Mouse (Mus musculus) yolk sac, embryonic 10.5 days (tissue): Measurements from ENCODE around the gene Sh3kbp1.

Source experiments
- DNase-seq: peaks from one replicate; pipeline ENCODE4 v3.0.0-alpha.2; 2017; ENCODE audit warnings: low spot score

The Sh3kbp1 gene

DNA sequence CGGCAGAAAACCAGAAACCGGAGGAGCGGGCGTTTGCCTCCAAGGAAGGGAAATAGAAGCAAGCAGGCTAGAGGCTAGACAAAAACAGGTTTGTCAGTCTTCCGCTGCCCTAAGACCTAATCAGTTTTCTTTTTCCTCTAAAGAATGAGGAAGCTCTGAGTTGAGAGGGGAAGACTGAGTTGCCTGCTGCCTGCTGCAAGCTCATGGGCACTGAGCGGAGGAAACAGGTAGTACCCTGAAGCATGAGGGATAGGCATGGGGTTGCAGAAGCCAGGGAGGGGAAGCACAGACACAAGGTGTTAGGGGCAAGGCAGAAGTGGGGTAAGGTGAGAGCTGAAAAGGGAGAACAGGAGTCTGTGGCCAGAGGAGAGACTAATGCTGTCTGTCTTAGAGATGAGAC, 297.7 kb downstream of the Sh3kbp1 start:
- no peak for DNase-seq

DNA sequence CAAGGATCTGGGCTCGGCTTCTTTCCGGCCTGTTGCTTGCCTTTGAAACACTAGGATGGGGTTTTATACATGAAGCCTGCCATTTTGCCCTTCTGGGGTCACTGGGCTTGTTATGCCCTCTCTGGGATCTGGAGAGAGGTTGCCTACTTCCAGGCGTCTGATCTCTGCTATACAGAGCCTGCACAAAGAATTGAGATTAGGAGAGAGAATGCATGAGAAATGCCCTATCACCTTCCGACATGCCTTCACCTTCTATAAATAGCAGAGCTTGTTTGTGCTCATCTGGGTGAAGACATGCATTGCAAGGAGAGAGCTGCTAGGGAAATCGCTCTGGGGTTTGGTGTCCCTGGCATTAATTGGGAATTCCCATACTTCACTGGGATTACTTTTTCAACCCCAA, 301.1 kb downstream of the Sh3kbp1 start:
- DNase-seq: no peak

DNA sequence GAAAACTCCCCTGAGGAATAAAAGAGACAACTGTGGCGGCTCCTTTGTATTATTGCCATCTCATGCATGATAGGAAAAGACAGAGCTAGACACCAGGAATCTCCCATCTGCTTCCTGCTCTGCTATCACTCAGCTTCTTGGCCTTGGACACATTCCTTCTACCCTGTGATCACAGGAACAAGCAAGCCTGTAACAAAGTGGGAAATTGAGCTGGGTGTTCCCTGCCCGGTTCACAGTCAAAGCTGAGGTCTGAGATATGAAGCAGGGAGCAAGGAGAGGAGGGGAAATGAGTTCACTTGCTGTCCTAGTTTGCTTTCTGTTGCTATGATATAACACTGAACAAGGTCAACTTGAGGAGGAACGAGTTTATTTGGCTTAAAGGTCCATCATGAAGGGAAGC, 301.8 kb downstream of the Sh3kbp1 start:
- DNase-seq: no peak

DNA sequence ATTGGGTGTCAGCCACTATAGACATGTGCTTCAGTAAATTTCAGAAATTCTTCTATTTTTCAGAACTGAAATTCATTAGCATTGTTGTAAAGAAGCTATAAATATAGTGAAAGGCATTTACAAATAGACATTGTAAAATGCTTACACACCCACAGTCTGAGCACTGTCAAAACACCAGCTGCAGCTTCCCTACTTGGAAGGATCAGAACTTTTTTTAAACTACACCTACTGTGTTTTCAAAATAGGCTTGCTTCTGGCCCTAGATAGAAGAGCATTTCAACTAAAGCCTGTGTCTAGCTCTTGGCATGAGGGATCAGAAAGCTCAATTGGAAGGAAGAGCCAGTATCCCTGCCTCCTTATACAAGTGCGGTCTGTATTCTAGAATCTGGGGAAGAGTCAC, 305.0 kb downstream of the Sh3kbp1 start:
- no peak for DNase-seq

DNA sequence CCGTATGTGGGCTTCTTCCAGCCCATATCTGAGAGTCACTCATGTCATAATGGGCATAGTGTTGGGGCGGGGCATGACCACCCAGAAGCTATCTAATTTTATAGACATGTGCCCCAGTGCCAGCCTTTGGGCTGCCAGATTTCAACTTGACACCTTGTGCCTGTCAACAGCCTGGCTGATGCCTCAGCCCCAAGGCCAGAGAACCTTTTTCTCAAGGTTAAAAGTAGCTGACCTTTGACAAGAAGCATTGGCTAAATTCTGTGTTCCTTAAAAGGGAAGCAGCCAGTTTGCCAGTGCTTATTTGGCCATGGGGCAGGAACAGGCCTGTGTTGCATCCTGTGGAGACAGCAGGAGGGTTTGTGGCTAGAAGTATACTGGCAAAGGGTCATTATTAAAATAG, 315.5 kb downstream of the Sh3kbp1 start:
- no peak for DNase-seq

DNA sequence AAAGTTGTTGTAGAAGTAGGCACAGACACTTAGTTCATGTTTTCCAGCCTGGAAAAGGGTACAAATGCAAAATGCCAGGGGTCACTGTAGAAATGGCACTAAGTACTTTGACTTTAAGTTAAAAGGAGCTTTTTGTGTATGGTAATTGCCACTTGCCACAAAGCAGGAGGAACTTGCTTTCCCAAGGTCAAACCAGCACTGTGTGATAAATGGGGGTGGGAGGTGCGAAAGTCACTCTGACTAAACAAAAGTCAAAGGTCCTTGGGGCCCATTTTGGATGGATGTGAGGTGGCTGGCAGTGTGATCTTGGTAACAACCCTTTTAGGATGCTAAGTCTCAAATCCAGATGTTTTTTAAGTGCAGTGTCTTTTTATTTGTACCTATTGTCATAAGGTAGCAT, 316.5 kb downstream of the Sh3kbp1 start:
- no peak for DNase-seq

DNA sequence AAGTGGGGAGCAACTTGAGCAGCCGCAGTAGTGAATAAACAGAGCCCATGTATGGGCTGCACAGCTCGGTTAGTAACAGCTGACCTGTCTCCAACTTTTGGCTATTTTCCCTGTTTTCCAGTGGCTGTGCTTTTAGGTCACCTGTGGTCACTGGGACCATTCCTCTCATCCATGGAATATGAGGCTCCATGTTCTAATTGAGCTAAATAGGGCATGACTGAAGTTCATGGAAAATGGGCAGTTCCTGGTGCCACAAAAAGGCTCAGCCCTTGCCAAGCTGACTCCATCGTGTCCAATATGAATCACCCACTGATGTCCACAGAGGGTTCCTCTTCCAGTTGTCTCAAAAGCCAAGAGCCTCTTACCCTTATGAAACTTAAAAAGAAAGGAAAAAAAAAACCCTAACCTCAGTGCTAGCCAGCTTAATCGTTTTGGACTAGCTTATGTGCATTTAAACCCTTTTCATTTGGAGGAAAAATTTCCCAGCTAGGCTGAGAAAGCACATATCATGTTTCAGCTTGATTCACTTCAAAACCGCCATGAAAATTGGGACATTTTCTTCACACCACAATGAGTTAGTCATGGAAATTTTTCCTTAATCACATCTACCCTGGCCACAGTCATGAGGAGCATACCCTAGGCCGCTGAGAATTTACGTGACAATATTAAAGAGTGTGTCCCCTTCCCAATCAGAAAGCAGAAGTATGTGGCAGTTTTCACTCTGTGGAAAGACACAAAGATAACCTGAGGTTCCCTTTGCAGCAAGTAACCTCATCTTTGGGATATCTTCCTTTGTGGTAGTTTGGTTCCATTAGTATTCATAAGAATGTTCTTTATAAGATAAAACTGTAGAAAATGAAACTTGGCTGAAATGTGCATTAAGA, 326.7 kb downstream of the Sh3kbp1 start:
- DNase-seq: no peak

DNA sequence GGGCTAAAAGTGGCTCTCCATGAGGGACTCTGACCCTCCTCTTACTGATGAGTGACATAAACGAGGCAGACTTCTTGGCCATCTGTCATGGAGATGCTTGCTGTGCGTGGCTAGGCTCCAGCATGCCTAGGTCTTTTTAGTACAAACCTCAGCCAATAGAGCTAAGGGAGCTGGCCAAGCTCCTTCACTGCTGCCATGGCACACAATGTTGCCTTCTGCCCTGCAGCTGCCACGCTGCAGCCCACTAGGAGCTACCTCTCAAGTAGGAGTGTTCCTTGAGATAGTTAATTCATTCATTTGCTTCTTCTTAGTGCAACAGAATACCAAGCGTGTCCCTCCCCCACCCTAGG, 327.3 kb downstream of the Sh3kbp1 start:
- DNase-seq: no peak

DNA sequence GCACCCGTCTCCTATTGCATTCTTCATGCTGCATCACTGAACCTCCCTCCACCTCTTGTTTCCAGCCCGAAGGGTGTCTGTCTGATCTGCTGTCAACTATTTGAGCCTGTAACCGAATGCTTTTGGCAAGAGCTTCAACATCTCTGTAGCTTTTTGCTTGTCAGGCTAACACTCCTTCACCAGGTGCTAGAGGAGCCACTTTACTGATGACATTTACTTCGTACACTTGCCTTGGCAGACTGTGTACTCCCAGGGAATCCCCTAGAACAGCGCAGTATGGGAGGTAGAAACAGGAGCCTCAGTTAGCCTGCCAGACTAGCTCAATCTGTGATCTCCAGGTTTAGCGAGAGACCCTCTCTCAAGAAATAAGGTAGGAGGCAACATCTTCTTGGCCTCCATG, 328.4 kb downstream of the Sh3kbp1 start:
- DNase-seq: no peak

DNA sequence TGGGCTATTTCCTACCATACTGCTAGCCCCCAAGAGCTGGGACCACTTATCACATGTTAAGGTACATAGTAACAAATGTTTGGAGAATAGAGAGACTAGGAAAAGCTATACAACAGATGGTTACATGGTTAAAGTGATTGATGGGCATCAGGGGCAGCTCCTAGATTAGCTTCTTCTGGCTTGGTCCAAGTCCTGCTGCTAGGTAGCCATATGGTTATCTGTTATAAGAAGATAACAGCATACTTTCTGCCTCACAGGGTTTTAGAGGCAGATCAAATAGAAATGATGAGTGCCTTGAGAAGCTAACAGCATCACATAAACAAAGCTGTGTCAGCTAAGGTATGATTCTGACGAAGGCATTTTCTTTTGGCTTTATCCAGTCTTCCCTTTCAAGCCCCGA, 334.3 kb downstream of the Sh3kbp1 start:
- DNase-seq: no peak

DNA sequence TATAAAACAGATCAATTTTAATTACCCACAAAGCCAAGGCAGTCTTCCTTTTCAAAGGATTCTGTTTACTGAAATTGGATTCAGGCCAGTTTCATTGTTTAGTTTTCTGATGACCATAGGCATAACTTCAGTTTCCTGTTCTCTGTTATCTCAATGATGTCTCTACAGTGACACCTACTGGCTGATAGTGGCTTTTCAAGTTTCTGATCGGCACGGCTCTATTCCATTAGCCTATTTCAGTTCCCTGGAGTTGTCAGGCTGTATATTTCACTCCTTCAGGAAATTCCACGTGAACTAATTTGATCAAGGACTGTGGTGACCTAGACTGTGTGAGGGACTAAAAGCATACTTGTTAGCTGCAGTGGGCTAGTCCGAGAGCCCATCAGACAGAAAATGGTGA, 336.2 kb downstream of the Sh3kbp1 start:
- peak; percentile 25 for DNase-seq

DNA sequence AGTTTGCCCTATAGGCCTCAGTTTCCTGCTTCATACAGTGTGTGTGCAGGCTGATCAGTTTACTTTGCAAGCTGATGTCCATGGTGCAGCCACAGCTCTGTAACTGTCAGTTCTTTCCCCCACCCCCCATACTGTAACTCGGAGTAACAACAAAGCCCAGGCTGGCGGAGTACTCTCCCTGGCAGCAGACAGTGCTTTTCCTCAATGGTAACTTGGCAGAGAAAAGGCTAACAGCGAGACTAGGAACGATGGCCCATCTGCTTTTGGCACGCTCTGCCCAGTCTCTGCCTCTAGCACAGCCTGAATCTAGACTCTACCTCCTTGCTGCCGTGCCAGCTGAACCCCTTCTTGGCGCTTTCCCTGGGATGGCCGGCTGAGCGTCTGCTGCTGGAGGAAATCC, 336.9 kb downstream of the Sh3kbp1 start:
- DNase-seq: no peak

DNA sequence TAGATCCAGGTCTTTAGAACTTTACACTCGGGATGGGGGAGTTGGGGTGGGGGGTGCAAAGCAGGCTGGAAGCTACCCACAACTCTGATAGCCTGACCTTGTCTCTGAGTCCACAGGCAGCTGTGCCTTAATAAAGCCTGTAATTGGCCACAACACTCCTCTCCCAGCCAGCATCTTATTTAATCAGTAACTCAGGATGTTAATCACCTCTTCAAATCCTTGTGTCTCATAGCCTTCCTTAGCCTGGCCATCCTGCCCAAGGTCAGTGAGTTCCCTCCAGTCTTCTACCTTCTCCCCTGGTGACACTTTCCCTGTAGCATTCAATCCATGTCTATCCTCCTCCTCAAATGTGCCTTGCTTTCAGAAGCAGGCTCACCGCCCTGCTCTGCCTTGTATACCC, 342.0 kb downstream of the Sh3kbp1 start:
- DNase-seq: no peak

DNA sequence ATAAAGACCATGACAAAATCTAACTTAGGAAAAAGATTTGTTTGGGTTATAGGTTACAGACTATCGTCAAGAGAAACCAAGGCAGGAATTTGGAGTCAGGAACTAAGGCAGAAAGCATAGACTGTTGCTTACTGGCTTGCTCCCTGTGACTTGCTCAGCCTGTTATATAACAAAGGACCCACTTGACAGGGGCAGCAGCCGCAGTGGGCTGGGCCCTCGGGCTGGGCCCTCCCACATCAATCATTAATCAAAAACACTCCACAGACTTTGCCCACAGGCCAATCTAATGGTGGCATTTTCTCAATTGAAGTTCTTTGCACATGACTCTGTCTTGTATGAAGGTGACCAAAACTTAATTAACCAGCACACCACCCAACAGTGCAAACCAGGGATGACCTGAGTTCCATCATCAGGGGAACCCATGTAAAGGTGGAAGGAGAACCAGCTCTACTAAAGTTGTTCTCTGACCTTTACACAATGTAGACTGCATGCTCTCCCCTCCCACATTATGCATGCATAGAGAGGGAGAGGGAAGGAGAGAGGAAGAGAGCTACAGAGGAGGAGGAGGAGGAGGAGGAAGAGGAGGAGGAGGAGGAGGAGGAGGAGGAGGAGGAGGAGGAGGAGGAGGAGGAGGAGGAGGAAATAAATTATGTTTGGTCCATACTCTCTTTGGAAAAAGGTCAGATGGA, 344.2 kb downstream of the Sh3kbp1 start:
- no peak for DNase-seq

DNA sequence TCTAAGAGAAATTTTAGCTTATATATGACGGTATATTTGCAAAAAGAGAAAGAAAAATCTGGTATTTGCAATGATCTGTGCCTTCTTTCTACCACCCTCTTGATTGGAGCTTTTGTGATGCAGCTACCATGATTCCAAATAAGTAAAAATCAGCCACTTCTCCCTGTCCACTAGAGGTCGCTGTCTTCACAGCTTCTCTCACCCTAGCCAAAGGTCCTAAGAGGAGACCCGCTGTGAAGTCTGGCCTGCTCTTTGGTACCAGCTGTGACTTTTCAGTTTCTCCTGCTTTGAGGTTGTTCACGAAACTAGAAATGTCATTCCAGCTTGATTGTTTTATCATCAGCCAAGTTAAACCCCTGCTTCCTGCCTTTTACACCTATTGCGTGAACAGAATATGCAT, 346.7 kb downstream of the Sh3kbp1 start:
- peak; percentile 7 for DNase-seq

DNA sequence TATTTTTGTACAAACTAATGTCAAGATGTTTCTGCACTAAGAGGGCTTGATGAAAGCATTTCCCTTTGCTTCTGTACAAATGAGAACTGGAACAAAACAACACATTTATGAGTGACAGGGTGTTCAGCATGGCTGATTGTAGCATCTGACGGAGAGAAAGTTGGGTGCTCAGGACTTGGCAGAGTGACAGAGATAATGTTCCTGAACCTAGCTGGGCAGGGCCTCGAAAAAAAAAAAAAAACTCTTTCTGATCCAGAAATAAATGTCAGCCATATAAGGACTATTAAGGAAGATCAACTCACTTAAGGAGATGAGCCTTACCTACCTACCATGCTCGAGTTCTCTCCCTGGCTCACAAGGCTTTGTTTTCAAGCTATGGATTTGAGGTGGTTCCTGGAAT, 349.2 kb downstream of the Sh3kbp1 start:
- DNase-seq: no peak

DNA sequence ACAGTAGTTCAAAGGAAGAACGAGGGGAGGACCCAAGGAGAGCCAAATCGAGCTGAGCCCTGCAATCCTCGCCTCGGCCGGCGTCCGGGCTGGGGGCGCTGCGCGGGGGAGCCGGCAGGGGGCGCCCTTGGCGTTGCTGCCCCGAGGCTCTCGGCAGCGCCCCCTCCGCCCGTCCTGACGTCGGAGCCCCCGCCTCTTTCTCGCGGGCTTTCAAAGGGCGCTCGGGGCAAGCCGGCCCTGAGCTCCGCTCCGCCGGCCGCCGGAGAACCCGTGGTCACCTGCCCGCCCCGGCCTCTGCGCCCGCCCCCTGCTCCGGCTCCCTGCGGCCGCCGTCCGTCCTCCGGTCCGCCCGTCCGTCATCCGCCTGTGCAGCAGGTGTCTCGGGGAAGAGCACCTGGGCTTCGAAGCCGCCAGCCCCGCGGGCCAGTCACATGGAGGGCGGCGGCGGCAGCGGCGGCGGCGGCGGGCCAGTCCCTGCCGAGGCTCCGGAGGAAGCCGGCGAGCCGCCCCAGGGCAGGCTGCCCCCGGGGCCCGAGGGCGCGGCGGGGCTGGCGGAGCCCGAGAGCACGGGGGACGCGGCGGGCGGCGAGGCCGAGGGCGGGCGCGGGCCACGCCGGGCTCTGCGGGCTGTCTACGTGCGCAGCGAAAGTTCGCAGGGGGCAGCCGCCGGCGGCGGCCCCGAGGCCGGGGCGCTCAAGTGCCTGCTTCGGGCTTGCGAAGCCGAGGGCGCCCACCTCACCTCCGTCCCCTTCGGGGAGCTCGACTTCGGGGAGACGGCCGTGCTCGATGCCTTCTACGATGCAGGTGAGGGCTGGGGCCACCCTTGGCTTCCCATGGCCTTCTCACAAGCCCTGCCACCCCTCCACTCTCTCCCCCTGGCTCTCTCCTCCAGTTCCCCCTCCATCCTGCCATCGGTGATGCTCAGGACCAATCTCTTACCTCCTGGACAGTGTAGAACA, 361.2 kb downstream of the Sh3kbp1 start, which contains the start of gene Map3k15:
Gene Map3k15 (plus strand): TSS at position 432 of the 959 bp plus-strand sequence.
- peak; percentile 31 for DNase-seq

DNA sequence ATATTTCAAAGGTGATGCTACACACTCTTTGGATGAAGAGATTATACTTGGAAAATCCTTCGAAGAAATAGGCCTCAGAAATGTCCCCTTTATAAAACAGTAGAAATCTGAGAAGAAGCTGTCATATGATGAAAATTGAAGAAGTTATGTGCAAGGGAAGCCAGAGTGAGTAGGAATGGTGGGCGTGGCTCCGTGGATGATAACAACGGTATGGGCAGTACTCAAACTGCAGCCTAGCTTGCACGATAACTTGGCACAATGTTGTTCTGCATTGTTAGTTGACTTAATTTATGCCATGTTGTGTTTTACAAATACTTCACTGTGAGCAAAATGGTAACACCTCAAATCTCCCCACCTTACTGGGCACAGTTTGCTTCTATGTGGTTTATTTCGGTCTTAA, 368.7 kb downstream of the Sh3kbp1 start:
- DNase-seq: no peak
